Mouse (Mus musculus) cortical plate, adult 2 months (tissue): ENCODE data around the gene Agpat3. TPM values are rescaled to one million over a fixed set of nuclear protein-coding genes. Genes with fewer than 3 reads are reported as not detected.

ENCODE experiments used
- H3K27ac ChIP-seq: fragments of 200-500 bp; 2 replicates; pipeline ENCODE4 v1.5.1; 2012; ENCODE audit warnings: low read length, control low read depth, inconsistent platforms; ENCODE audit not compliant: insufficient read depth
- H3K4me1 ChIP-seq: fragments of 200-500 bp; 2 replicates; pipeline ENCODE4 v1.6.1; 2011; ENCODE audit warnings: low read length; ENCODE audit not compliant: control insufficient read depth, insufficient read depth
- H3K4me3 ChIP-seq: fragments of 200-500 bp; 2 replicates; pipeline ENCODE4 v1.5.1; 2011; ENCODE audit warnings: mild to moderate bottlenecking, low read length, control low read depth; ENCODE audit not compliant: insufficient read depth
- CTCF ChIP-seq: fragments of 200-500 bp; IDR thresholded peaks from 2 replicates; pipeline ENCODE4 v1.5.1; 2011; ENCODE audit warnings: mild to moderate bottlenecking, control low read depth, low read length; ENCODE audit not compliant: insufficient read depth; ENCODE audit errors: extremely low read depth
- POLR2A ChIP-seq: fragments of 200-500 bp; IDR thresholded peaks from 2 replicates; pipeline ENCODE4 v1.6.1; 2011; ENCODE audit warnings: mild to moderate bottlenecking, low read length, control low read depth; ENCODE audit not compliant: insufficient read depth; ENCODE audit errors: extremely low read depth
- polyA plus RNA-seq: library from polyadenylated mRNA; depleted of rRNA; stranded (reverse); fragments of >200 nt; gene quantifications from 2 replicates; pipeline ENCODE4 v1.2.3, GENCODE M21; 2012

The Agpat3 gene
- polyA plus RNA-seq, 1 experiment: 241 TPM

GRCm38 (mm10) chr10:78388216-78388980 is 36.1 kb upstream of the Agpat3 start:
- TF ChIP-seq CTCF: no peak
- TF ChIP-seq POLR2A: no peak
- H3K4me1 ChIP-seq: peaks cover 12% of the 10 kb centered on the region
- peak overlapping the region; percentile 69 for H3K27ac ChIP-seq
- no peak overlapping the region for H3K4me3 ChIP-seq

GRCm38 (mm10) chr10:78385520-78385919 is 33.2 kb upstream of the Agpat3 start:
- Histone ChIP-seq H3K4me3 (no peak overlapping the region), H3K27ac (no peak overlapping the region), H3K4me1 (peaks cover 10% of the 10 kb centered on the region)
- TF ChIP-seq POLR2A (no peak), CTCF (no peak)

- Histone ChIP-seq H3K4me3 (no peak overlapping the region), H3K27ac (no peak overlapping the region), H3K4me1 (peaks cover 2% of the 10 kb centered on the region; the same call in 1 of the 2 replicates)
- TF ChIP-seq POLR2A: no peak
- no peak for TF ChIP-seq CTCF
Observed at GRCm38 (mm10) chr10:78383567-78383966, 31.3 kb upstream of the Agpat3 start.

GRCm38 (mm10) chr10:78378516-78378915 is 26.2 kb upstream of the Agpat3 start:
- Histone ChIP-seq H3K4me3 (no peak overlapping the region), H3K4me1 (peaks cover 1% of the 10 kb centered on the region; the same call in 1 of the 2 replicates), H3K27ac (no peak overlapping the region)
- TF ChIP-seq POLR2A: no peak

- TF ChIP-seq CTCF: no peak
- TF ChIP-seq POLR2A: no peak
- Histone ChIP-seq H3K4me3 (0 out of 2 replicates have a peak overlapping the region, but pooled peaks have one; percentile 1), H3K4me1 (peaks cover 1% of the 10 kb centered on the region; the same call in 1 of the 2 replicates), H3K27ac (no peak overlapping the region)
Observed at GRCm38 (mm10) chr10:78372681-78373668, 20.7 kb upstream of the Agpat3 start.

- no peak overlapping the region for H3K4me3 ChIP-seq
- TF ChIP-seq POLR2A: no peak
- no peak for TF ChIP-seq CTCF
- H3K4me1 ChIP-seq: peaks cover 1% of the 10 kb centered on the region; the same call in 1 of the 2 replicates
- no peak overlapping the region for H3K27ac ChIP-seq
Observed at GRCm38 (mm10) chr10:78371746-78372145, 19.5 kb upstream of the Agpat3 start.

- no peak overlapping the region for H3K27ac ChIP-seq
- no peaks in the 10 kb centered on the region for H3K4me1 ChIP-seq
- TF ChIP-seq POLR2A (no peak), CTCF (no peak)
- H3K4me3 ChIP-seq: no peak overlapping the region
Observed at GRCm38 (mm10) chr10:78367586-78367985, 15.3 kb upstream of the Agpat3 start.

GRCm38 (mm10) chr10:78366851-78367312 is 14.6 kb upstream of the Agpat3 start:
- Histone ChIP-seq H3K27ac (no peak overlapping the region), H3K4me3 (no peak overlapping the region), H3K4me1 (peaks cover 3% of the 10 kb centered on the region; the same call in 1 of the 2 replicates)
- TF ChIP-seq POLR2A (no peak), CTCF (no peak)

GRCm38 (mm10) chr10:78366195-78366834 is 14.0 kb upstream of the Agpat3 start:
- no peak overlapping the region for H3K27ac ChIP-seq
- TF ChIP-seq CTCF (no peak), POLR2A (no peak)
- peaks cover 4% of the 10 kb centered on the region; the same call in 1 of the 2 replicates for H3K4me1 ChIP-seq
- no peak overlapping the region for H3K4me3 ChIP-seq
